Mouse (Mus musculus) heart, embryonic 12.5 days (tissue): ENCODE results near the gene Ehmt1. TPM values are rescaled to one million over a fixed set of nuclear protein-coding genes. Genes with fewer than 3 reads are reported as not detected.

Source experiments
- ATAC-seq: fragments of 200-750 bp; cut with Nextera tagmentation; 2 replicates; pipeline ENCODE4 v1.8.0; 2017; ENCODE audit warnings: moderate TSS enrichment, moderate library complexity; ENCODE audit not compliant: insufficient number of reproducible peaks, low FRiP score
- H3K27ac ChIP-seq: fragments of 300-500 bp; sonication (generic); 2 replicates; pipeline ENCODE4 v1.5.1; 2016; ENCODE audit warnings: mild to moderate bottlenecking, moderate library complexity; ENCODE audit not compliant: poor library complexity, severe bottlenecking
- H3K27me3 ChIP-seq: fragments of 300-500 bp; sonication (generic); replicated peaks from 2 replicates; pipeline ENCODE4 v1.6.1; 2016; ENCODE audit warnings: mild to moderate bottlenecking, moderate library complexity
- H3K36me3 ChIP-seq: fragments of 300-500 bp; sonication (generic); 2 replicates; pipeline ENCODE4 v1.6.1; 2016; ENCODE audit warnings: mild to moderate bottlenecking, moderate library complexity
- H3K4me1 ChIP-seq: fragments of 300-500 bp; sonication (generic); replicated peaks from 2 replicates; pipeline ENCODE4 v1.6.1; 2016; ENCODE audit warnings: mild to moderate bottlenecking
- H3K4me2 ChIP-seq: fragments of 300-500 bp; sonication (generic); 2 replicates; pipeline ENCODE4 v1.6.1; 2016; ENCODE audit warnings: mild to moderate bottlenecking, moderate library complexity
- H3K4me3 ChIP-seq: fragments of 300-500 bp; sonication (generic); 2 replicates; pipeline ENCODE4 v1.5.1; 2016; ENCODE audit warnings: mild to moderate bottlenecking
- H3K9ac ChIP-seq: fragments of 300-500 bp; sonication (generic); 2 replicates; pipeline ENCODE4 v1.6.1; 2016; ENCODE audit warnings: mild to moderate bottlenecking, moderate library complexity
- H3K9me3 ChIP-seq: fragments of 300-500 bp; sonication (generic); replicated peaks from 2 replicates; pipeline ENCODE4 v1.6.1; 2016; ENCODE audit warnings: mild to moderate bottlenecking, moderate library complexity
- WGBS: fragments of 180-500 bp; shearing (Covaris S2); methylation state at CpG from one replicate; pipeline ENCODE4 v1.1.7; 2016; 5-methylcytosine and 5-hydroxymethylcytosine counted together
- microRNA-seq: library from miRNA; unstranded; fragments of <30 nt; microRNA quantifications from one replicate; pipeline ENCODE4, GENCODE M21; 2017
- polyA plus RNA-seq: library from polyadenylated mRNA; unstranded; fragments of >200 nt; fragmentation: Nextera tagmentation; extraction: Ambion mirVana; gene quantifications from 2 replicates; pipeline ENCODE4 v1.2.1, GENCODE M21; 2016

Gene Ehmt1
- polyA plus RNA-seq, 1 experiment from 2014 or later, result 62.0 TPM

DNA sequence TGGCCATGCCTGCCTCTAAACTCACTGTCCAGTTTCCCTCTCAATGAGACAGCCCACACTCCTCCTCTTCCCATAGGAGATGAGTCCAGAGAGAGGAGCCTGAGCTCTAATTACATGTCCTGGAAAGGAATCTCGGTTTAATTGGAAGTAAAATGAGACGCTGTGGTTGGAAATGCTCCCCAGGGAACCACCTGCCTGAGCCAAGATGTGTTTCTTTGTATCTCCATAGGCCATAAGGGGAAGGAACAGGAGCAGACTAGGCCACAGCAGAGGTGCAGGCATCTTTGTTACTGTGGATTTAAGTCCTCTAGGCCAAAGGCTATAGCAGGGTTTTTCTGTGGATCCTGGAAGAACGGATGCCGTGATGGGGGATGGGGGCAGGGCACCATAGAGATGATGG lies 166.8 kb downstream of the Ehmt1 start:
- no peak overlapping the region for H3K9ac ChIP-seq
- H3K4me1 ChIP-seq, result no peaks in the 10 kb centered on the region
- H3K4me2 ChIP-seq, result no peak overlapping the region
- 0 out of 2 replicates have a peak, but pooled peaks cover 3% of the 10 kb centered on the region for H3K27me3 ChIP-seq
- no peaks in the 10 kb centered on the region for H3K9me3 ChIP-seq
- H3K36me3 ChIP-seq, result no peaks in the 10 kb centered on the region
- no peak overlapping the region for H3K4me3 ChIP-seq
- no peak overlapping the region for H3K27ac ChIP-seq
- 59% methylated on average over 4 of the region's 4 CpGs for WGBS
- no peak for ATAC-seq

DNA sequence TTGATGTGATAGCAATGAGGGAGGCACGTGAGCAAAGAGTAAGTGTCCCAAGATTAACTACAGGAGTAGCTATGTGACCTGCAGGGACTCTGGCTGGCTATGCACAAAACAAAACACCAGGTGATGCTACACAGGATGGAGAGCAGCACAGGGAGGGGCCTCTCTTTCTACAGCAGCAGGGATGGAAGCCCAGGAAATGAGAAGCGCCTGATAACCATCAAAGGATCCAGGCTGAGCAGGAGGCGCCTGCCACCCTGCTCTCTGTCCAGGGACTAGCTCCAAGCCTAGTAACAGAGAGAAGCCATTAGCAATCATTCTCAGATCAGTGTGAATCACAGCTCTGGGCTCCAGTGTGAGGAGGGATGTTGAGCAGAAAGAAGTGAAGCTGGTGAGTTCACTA lies 169.4 kb downstream of the Ehmt1 start:
- Histone ChIP-seq H3K36me3 (no peaks in the 10 kb centered on the region), H3K4me1 (no peaks in the 10 kb centered on the region), H3K27ac (no peak overlapping the region), H3K4me2 (no peak overlapping the region), H3K4me3 (no peak overlapping the region), H3K9me3 (no peaks in the 10 kb centered on the region), H3K27me3 (no peaks in the 10 kb centered on the region), H3K9ac (no peak overlapping the region)
- ATAC-seq, result no peak
- 39% methylated on average over 3 of the region's 3 CpGs for WGBS

DNA sequence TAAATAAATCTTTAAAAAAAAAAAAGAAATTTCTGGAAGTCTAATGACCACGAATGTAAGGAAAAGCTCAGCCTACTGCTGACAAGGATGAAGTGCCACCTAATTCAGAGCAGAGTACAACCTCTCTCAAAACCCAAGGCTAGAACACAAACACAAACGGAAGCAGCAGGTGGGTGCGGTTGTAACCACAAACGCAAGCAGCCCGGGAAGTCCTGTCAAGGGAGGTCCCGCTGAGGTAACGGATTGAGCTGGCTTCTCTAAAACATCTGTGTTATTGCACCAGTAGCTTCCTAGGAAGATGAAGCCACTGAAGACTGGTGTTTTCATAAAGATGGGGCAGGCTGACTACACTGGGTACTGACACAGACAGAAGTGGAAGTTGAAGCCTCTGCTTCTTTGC lies 171.5 kb downstream of the Ehmt1 start:
- H3K4me1 ChIP-seq, result no peaks in the 10 kb centered on the region
- no peak overlapping the region for H3K9ac ChIP-seq
- no peaks in the 10 kb centered on the region for H3K27me3 ChIP-seq
- no peak for ATAC-seq
- H3K4me2 ChIP-seq, result no peak overlapping the region
- no peaks in the 10 kb centered on the region for H3K9me3 ChIP-seq
- WGBS, result 72% methylated on average over 7 of the region's 7 CpGs
- H3K4me3 ChIP-seq, result no peak overlapping the region
- H3K36me3 ChIP-seq, result no peaks in the 10 kb centered on the region
- no peak overlapping the region for H3K27ac ChIP-seq

Small RNA genes lying within 50 kb of the gene (microRNA-seq; reads per million reads assigned to microRNA genes)
- not detected for gene Gm22875

Other genes with a start within 250 kb of the Ehmt1 start
- gene Cacna1b, start 156.5 kb downstream of the Ehmt1 start, polyA plus RNA-seq, result 0.18 and 0.23 TPM in 2 replicates
- 11.4 and 12.0 TPM in 2 replicates for gene Arrdc1, start 15.6 kb upstream of the Ehmt1 start, polyA plus RNA-seq
- gene Zmynd19, start 30.2 kb upstream of the Ehmt1 start, polyA plus RNA-seq, result 12.5 and 13.0 TPM in 2 replicates
- gene Dph7, start 42.8 kb upstream of the Ehmt1 start, polyA plus RNA-seq, result 19.0 and 19.3 TPM in 2 replicates
- gene Mrpl41, start 55.5 kb upstream of the Ehmt1 start, polyA plus RNA-seq, result 113 and 119 TPM in 2 replicates
- gene Pnpla7, start 56.4 kb upstream of the Ehmt1 start, polyA plus RNA-seq, result 9.5 and 11.3 TPM in 2 replicates
- gene Nsmf, start 134.7 kb upstream of the Ehmt1 start, polyA plus RNA-seq, result 58.7 and 62.8 TPM in 2 replicates
- gene Entpd8, start 160.7 kb upstream of the Ehmt1 start, polyA plus RNA-seq, result not detected in 2 replicates
- 0.10 TPM in 1 of 2 replicates, not detected in the other for gene Noxa1, start 175.5 kb upstream of the Ehmt1 start, polyA plus RNA-seq